Mouse (Mus musculus) adrenal gland, postnatal 10 days (tissue): Measurements from ENCODE around the gene Chst10. TPM values are rescaled to one million over a fixed set of nuclear protein-coding genes. Genes with fewer than 3 reads are reported as not detected.

Source experiments
- DNase-seq: peaks from one replicate; pipeline ENCODE4 v3.0.0; 2021; ENCODE audit warnings: mixed read lengths
- long read RNA-seq, 2 experiments: library from polyadenylated mRNA; stranded (forward); transcript quantifications; one replicate each; pipeline ENCODE4 v2.0.0; 2021
- total RNA-seq, 2 experiments: library from RNA; stranded (reverse); gene quantifications; 2 replicates each; pipeline ENCODE4 v1.2.3; 2021

The Chst10 gene
- 1 to 10 TPM; 1.5 to 2.5 TPM for total RNA-seq
- long read RNA-seq, experiment 1, partial matches to known transcripts = 0 of 3 reads
- long read RNA-seq, experiment 1, other reads (novel, unspliced or antisense) = 1 of 3 reads
- long read RNA-seq, experiment 2, partial matches to known transcripts = 0 of 2 reads
- long read RNA-seq, experiment 2, other reads (novel, unspliced or antisense) = 0 of 2 reads

DNA sequence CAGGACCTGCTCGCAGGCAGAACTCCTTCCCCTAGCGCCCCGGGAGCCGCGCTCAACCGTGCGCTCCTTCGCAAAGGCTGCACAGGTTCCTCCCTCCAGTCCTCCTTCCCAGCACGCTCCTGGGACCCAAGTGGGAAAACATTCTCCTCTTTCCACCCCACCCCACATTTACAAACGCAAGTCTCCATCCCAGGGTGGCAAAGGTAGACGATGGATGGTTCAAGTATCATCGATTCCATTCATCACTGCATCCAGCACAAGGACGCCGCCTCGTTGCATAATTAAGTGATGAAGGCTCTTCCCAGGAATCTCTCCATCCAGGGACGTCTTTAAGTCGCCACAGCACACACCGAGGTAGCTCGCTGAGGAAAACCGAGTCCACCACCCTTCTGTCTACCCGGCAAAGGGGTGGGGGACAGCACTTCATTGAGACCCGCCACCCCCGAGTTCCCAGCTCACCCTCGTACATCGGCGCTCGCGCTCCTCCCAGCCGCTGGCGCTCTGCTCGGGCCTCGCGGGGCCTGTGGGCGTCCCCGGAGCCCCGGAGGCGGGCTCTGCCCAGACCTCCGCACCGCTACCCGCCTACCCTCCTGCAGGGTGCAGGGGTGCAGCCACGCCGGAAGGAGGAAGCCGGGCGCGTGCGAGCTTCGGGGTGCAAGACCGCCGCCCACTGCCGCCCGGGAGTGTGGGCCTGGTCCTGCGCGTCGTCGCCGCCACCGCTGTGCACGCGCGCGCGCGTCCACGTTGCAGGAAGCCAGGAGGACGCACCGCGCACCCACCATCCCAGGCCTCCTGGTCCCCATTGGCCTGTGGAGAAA lies at the start of gene Chst10:
Gene Chst10 (minus strand): TSS at position 731 of the 818 bp plus-strand sequence.
- peak; percentile 62 for DNase-seq

DNA sequence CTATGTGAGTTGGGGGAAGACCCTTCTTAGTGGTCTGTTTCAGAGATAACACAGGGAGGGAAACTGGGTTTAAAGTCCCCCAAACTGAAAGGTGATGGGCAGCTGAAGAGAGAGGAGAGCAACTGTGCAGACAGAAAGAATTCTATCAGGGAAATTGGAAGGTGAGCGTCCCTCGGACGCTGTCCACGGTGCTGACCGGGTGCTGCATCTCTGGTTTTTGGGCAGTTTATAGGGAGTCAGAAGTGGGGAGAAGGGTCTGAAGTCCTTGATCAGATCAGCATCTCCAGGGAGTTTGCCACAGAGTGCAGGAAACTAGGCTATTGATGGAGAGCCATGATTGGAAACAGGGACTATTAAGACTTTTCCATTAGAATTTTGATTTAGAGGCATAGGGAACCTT lies 41.6 kb upstream of the Chst10 start:
- DNase-seq = peak; percentile 65

- DNase-seq = no peak
Observed at GRCm38 (mm10) chr1:38938849-38939248, 40.9 kb upstream of the Chst10 start, which contains the start of gene Nms. TSS of gene Nms (plus strand) at chr1:38939149.

- peak; percentile 41 for DNase-seq
Observed at GRCm38 (mm10) chr1:38936780-38937179, 38.8 kb upstream of the Chst10 start.

- DNase-seq = peak; percentile 41
Observed at GRCm38 (mm10) chr1:38934668-38935067, 36.7 kb upstream of the Chst10 start.

DNA sequence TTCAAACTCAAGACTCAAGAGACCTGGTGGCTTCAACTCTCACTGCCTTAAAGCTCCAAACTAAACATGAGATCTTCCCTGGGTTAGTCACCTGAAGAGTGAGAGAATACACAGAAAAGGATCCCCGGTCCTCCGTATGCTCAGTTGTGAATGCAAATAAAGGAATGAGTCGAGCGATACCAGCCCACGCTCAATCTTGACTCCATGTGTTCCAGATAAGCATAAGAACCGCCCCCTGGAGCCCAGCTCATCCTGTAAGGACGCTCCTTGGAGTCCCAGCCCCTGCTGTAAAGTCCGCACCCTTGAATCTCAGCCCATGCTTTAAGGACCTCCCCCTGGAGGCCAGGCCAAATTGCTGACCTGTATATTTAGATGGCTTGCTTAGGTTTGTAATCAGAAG lies 32.8 kb upstream of the Chst10 start:
- no peak for DNase-seq

DNA sequence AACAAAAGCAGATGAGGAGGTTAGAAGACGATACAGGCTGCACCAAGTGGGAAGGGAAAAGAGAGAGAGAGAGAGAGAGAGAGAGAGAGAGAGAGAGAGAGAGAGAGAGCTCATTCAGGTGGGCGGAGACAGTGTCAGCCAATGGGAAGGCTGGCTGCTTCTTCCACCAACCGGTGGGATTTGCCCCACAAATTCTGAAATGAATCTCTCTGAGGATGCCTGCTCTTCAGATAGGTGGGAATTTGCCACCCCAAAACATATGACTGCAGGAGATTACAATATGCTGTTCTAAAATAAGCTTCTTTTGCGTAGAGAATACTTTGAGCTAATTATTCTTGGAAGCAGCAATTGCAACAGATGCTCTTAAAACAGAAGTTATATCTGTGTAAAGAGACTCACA lies 31.5 kb upstream of the Chst10 start:
- no peak for DNase-seq

GRCm38 (mm10) chr1:38928996-38929395 lies 31.0 kb upstream of the Chst10 start:
- DNase-seq = no peak

DNA sequence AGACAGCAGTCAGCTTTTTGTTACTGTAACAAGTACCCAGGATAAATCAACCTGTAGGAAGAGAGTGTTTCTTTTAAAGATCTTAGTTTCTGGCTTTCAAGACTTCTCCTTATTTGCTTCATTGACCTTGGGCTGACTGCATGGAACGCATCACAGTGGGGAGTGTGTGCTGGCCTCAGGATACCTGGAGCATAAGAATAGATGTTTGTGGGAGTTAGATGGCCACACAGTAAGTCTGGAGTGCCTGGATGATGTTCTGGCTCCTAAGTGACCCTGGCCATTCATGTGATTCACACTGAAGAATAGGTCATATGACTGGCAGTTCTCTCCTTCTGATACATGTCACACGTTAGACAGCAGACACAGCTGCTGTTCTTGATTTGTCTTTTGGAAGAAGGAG lies 6.0 kb upstream of the Chst10 start:
- DNase-seq = no peak

DNA sequence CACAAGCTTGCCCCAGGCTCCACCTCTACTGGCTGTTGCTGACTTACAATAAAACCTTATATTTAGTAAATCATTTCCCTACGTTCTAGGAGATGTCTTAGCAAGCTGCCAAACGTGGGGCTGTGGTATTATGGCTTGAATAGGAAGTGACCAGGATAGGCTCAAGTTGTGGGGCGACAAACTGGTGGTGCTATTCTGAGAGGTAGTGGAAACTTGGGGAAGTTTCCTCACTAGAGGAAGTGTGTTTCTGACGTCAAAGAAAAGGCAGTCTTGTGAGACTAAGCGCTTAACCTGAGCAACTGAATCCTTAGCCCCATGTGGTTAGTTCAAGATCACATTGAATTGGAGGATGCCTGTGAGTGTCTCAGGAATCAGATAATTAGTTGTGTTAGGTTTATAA lies 4.6 kb upstream of the Chst10 start:
- no peak for DNase-seq

- no peak for DNase-seq
Observed at GRCm38 (mm10) chr1:38893081-38893480, 4.9 kb downstream of the Chst10 start.

- DNase-seq = no peak
Observed at GRCm38 (mm10) chr1:38891444-38891843, 6.5 kb downstream of the Chst10 start.

DNA sequence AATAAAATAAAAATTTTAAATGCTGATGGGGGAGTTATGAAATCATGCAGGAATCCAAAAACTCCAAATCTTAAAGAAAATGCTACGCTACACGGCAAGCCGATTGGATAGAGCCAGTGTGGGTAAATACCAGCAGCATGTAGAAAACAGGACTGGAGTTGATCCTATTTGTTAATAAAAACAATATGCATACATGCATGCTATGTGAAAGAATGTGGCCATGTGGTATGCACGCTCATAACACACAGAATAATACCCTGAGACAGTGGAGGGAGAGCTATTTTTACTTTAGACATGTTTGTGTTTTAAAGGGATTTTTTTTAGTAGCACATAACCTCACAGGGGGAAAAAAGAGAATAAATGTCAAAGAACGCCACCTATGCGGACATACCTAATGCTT lies 9.2 kb downstream of the Chst10 start:
- DNase-seq = no peak

- DNase-seq = no peak
Observed at GRCm38 (mm10) chr1:38887011-38887410, 10.9 kb downstream of the Chst10 start.

DNA sequence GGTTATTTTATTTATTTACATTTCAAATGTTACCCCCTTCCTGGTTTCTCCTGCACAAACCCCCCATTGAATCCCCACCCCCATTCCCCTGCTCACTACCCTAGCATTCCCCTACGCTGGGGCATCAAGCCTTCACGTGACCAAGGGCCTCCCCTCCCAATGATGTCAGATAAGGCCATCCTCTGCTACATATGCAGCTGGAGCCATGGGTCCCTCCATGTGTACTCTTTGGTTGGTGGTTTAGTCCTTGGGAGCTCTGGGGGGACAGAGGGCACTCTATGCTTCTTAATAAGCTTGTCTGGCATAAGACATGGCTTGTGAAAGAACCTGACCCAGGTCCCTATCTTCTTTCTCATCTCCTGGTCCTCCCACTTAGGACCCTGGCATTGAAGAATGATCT lies 11.4 kb downstream of the Chst10 start:
- DNase-seq = no peak

DNA sequence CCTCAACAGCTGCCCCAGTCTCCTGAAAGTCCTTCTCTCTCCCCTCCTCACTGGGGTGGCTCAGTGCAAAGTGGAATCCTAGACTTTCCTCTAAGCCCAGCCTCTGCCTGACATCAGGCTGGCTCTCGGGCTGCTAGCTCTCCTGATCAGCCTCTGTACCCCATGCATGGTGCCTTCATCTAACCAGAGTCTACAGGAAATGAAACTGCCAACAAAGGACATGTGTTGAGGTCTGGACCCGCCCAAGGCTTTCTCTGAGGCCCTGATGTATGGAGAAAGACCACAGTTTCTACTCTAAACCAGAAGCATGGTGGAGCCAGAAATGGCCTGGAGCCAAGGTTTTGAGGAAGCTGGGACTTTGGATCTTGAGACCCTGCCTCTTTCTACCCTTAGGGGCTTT lies 12.0 kb downstream of the Chst10 start:
- no peak for DNase-seq

GRCm38 (mm10) chr1:38883766-38884165 lies 14.2 kb downstream of the Chst10 start:
- DNase-seq = no peak

DNA sequence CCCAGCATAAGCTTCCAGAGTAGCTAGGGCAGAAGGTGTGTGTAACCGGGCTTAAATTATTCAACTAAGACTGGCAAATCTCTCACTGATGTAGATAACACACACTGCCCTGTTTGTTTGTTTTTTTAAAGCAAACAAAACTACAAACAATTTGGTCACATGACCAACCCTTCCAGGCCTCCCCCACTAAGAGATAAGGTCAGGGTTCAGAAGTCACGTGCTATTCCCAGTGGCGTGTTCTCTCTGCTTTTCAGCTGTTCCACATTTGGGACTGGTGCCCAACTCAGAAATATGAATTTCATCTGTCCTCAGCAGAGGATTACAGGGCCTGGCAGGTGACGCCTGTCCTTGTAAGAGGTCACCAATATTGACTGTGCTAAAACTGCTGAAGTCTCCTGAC lies 15.2 kb downstream of the Chst10 start:
- DNase-seq = no peak

GRCm38 (mm10) chr1:38881366-38881765 lies 16.6 kb downstream of the Chst10 start:
- peak; percentile 11 for DNase-seq

- no peak for DNase-seq
Observed at GRCm38 (mm10) chr1:38876671-38877382, 21.1 kb downstream of the Chst10 start.

- DNase-seq = no peak
Observed at GRCm38 (mm10) chr1:38873911-38874310, 24.1 kb downstream of the Chst10 start.

DNA sequence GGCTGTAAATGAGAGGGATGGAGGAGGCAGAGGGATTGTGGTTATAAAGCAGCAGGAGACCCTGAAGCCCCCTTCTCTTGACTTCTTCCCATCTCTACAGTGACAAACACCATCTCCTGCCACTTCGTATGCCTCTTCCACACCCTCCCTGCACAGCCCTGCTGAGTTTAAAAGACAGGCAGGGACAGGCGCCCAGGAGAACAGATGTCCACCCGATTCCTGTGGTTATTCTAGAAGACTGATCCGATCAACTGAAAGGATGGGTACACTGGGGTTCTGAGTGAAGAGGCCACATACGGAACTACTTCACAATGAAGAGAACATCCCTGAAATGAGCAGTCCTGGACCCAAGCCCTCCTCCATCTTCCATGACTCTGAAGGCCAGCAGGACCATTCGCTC lies 26.1 kb downstream of the Chst10 start:
- DNase-seq = no peak
